Mouse (Mus musculus): ENCODE data around the gene Egfem1.

The Egfem1 gene

GRCm38 (mm10) chr3:29135176-29136064 lies 53.6 kb downstream of the Egfem1 start:
- peak; percentile 13 for DNase-seq (ENCODE audit: extremely low spot score)

GRCm38 (mm10) chr3:29136065-29136955 lies 54.5 kb downstream of the Egfem1 start:
- DNase-seq (ENCODE audit: extremely low spot score), result peak; percentile 29

DNA sequence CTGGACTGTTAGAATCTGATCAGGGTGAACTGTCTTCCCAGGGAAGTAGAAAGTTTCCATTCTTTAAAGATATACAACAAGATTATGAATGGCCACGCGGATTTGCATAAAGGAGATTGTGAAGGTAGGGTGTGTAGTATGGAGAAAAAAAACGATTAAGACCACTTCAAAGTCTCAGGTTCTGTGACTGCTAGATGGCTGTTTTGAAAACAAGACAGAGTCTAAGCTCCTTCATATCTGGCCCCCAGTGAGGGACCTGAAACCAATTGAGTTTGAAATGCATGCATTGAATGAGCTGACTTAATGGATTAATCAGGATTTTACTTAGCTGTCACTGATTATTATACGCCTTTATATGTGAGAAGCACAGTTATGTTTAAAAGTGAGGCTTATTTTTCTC lies 86.6 kb downstream of the Egfem1 start:
- DNase-seq (ENCODE audit: extremely low spot score), result no peak

DNA sequence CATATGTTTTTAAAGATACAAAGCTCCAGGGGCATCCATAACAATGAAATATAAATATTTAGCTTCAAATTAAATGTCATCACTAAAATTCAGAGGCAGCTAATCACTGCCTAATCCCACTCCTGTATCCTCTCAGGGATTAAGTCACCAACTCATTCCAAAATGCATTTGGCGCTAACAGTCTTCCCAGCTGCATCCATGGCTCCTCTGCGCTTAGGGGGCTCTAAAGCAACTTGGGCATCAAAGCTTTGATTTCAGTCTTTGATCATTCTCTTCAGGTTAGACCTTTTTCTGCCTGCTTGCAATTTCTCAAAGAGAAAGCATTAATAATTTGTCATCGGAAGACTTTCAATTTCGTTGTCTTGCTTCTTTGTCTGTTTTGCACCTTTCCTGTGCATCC lies 87.2 kb downstream of the Egfem1 start:
- DNase-seq (ENCODE audit: extremely low spot score), result no peak

- no peak for DNase-seq (ENCODE audit: extremely low spot score)
Observed at GRCm38 (mm10) chr3:29176991-29177390, 95.2 kb downstream of the Egfem1 start.

DNA sequence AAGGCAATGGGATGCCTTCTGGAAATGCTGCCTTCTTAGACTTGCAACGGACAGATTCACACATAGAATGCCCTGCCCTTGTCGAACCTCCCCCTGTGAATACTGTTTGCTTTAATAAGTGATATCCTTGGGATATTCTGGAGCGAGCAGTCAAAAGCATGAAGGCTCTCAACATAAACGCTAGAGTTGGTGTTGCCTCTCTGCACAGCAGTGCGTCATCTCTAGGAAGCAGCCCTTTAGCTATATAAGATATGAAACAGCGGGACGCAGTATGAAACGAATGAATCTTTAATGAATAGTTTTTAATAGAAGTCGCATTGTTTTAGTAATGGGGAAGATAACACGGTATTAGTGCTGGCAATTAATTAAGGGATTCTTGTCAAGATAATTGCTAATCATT lies 101.2 kb downstream of the Egfem1 start:
- no peak for DNase-seq (ENCODE audit: extremely low spot score)

- no peak for DNase-seq (ENCODE audit: extremely low spot score)
Observed at GRCm38 (mm10) chr3:29183615-29184198, 101.9 kb downstream of the Egfem1 start.

DNA sequence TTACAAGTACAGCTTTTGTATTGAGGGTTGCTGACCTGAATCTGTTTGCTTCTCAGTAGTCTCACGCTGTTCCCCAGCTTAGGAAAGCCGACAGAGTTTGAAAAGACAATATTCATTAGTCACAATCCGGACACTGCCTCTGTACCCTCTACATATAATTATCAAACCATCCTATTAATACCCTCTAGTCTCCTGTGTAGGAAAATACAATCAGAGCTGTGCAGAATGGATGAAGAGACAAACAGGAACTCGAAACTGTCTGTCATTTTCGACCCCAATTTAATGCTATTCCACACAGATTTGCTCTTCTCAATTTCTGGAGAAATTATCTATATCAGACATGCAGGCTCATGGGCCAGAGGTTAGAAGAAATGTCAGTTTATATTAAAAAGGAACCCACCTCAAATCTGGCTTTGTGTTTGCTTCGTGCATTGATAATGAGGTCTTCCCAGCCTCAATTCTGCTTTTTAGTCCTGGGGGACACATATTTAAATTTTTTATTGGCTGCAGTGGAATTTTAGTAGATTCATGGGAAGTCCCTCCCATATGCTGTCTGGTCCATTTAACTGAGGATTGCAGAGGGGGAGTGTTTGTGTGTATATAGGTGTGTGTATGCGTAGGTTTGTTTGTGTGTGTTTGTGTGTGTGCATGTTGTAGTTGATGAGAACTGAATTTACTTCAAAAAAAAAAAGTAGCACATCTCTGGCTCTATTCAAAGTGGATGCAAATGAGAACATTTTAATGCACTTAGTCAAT lies 102.8 kb downstream of the Egfem1 start:
- DNase-seq (ENCODE audit: extremely low spot score), result no peak

DNA sequence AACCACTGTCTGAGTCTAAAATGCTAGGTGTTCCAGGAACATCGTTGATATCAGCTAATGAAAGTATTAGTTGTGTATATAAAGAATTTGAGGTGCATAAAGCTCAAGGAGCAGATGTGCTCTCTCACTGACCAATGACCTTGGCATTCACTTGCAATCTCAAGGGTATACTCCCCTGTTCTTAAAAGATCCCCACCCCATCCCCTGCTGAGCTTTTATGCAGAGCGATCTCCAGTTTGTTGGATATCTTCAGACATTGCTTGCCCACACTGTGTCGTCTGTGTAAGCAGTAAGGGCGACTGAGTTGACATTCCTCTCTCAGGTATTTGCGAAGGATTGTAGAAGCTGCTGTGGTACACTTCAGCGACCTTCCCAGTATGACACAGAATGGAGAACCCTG lies 108.4 kb downstream of the Egfem1 start:
- DNase-seq (ENCODE audit: extremely low spot score), result no peak

DNA sequence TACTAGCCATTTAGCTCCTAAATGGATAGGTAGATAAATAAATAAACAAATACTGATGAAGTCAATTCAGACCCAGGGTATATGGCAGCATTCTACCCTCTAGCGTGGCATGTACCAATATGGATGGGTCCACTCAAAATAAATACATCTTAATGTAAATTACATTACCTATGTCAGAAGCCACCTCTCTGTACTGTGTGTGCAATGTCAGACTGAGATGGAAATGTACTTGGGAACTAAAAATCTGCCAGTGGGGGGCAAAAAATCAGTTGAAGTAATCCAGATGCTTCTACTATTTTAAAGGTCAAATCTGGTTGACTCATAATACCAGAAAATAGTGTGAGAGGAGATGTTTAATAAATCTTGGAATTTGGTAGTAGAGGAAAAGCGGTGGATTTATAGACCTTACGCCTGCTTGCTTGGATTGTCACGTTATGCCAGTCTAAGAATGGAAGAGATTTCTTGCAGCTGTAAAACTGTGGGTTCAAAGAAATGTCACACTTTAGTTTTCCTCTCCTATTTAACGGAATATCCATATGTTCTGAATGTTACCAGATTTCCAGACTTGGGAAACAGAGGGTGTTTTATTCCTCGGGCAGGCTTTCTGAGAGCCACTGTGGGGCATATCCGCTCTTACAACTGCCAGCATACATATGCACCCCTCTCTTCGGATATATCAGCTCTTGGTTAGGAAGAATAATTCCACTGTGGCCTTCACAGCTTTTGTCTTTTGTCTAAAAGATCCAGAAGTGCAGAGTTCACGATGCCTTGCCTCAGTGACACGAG lies 116.1 kb downstream of the Egfem1 start:
- no peak for DNase-seq (ENCODE audit: extremely low spot score)

GRCm38 (mm10) chr3:29200601-29201000 lies 118.8 kb downstream of the Egfem1 start:
- no peak for DNase-seq (ENCODE audit: extremely low spot score)

- no peak for DNase-seq (ENCODE audit: extremely low spot score)
Observed at GRCm38 (mm10) chr3:29202536-29202935, 120.7 kb downstream of the Egfem1 start.

DNA sequence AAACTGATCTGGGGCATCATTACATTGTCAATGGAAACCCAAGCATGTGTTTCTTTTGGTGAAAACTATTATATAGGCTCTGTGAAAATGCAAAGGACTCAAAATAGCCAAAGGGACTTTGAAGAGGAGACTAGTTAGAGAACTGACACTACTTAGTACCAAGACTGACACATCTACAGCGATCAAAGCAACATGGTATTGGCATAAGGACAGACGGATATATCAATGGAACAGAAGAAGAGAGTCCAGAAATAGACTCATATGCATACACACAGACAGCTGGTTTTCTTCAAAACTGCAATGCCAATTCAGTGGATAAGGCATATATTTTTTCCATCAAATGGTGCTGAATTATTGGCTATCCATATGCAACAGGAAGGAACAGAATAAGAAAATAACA lies 140.6 kb downstream of the Egfem1 start:
- DNase-seq (ENCODE audit: extremely low spot score), result no peak

DNA sequence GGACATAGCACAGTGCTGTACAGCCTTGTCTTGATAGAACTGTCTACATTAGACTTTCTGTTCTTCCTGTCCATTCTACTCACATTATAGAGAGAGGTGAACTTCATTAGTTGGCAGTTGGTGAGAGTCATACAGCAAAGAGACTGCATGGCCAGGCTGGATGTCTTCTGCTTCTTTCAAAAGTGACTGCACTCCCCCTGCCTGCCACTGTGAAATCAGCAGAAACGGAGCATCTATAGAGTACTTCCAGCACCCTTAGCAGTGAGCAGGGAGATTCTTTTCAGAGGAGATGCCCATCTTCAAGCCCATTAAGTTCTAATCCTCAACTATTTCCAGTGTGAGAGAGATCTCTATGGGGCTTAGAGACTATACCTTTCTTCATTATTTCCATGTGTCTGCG lies 147.9 kb downstream of the Egfem1 start:
- no peak for DNase-seq (ENCODE audit: extremely low spot score)

- no peak for DNase-seq (ENCODE audit: extremely low spot score)
Observed at GRCm38 (mm10) chr3:29235477-29235876, 153.7 kb downstream of the Egfem1 start.

- DNase-seq (ENCODE audit: extremely low spot score), result no peak
Observed at GRCm38 (mm10) chr3:29236517-29236916, 154.7 kb downstream of the Egfem1 start.

GRCm38 (mm10) chr3:29243600-29243999 lies 161.8 kb downstream of the Egfem1 start:
- no peak for DNase-seq (ENCODE audit: extremely low spot score)

GRCm38 (mm10) chr3:29291633-29292032 lies 209.8 kb downstream of the Egfem1 start:
- no peak for DNase-seq (ENCODE audit: extremely low spot score)

DNA sequence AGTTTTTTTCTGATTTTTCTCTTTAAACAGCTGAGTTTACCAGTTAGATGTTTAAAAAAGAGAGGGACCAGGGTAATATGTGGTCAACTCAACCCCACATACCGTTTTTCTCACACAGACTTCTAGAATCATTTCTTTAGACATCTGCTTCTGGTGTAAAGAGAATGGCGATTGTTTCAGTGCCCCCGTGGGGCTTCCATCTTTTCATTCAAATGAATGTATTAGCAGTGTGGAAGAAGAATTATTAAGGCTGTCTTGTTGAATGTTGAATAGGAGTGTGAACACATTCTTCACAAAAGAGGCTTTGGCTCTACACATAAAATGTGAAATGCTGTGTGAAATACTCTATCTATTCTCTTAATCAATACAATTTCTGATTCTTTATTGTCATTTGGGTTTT lies 210.4 kb downstream of the Egfem1 start:
- no peak for DNase-seq (ENCODE audit: extremely low spot score)

GRCm38 (mm10) chr3:29293230-29293629 lies 211.4 kb downstream of the Egfem1 start:
- DNase-seq (ENCODE audit: extremely low spot score), result no peak
